Mouse (Mus musculus) heart, adult 2 months (tissue): Measurements from ENCODE around the gene Kcnq1. TPM values are rescaled to one million over a fixed set of nuclear protein-coding genes. Genes with fewer than 3 reads are reported as not detected.

Experiments
- DNase-seq, 2 experiments: peaks; one replicate each; pipeline ENCODE4 v3.0.0; 2021
- H3K27ac ChIP-seq: fragments of 200-600 bp; 2 replicates; pipeline ENCODE4 v1.8.1; 2022
- H3K27me3 ChIP-seq: fragments of 200-500 bp; 2 replicates; pipeline ENCODE4 v1.6.1; 2012; ENCODE audit warnings: mild to moderate bottlenecking, low read length, inconsistent platforms, mixed read lengths; ENCODE audit not compliant: control insufficient read depth, insufficient read depth
- H3K36me3 ChIP-seq: fragments of 200-500 bp; 2 replicates; pipeline ENCODE4 v1.6.1; 2012; ENCODE audit warnings: low read length, inconsistent platforms; ENCODE audit not compliant: control insufficient read depth, insufficient read depth
- H3K4me1 ChIP-seq: fragments of 200-500 bp; 2 replicates; pipeline ENCODE4 v1.6.1; 2011; ENCODE audit warnings: low read length; ENCODE audit not compliant: control insufficient read depth, insufficient read depth
- H3K4me3 ChIP-seq: fragments of 200-600 bp; 2 replicates; pipeline ENCODE4 v1.8.1; 2022
- H3K79me2 ChIP-seq: fragments of 200-500 bp; replicated peaks from 2 replicates; pipeline ENCODE4 v1.6.1; 2012; ENCODE audit warnings: mild to moderate bottlenecking, inconsistent platforms, low read length, moderate library complexity, mixed read lengths; ENCODE audit not compliant: control insufficient read depth, insufficient read depth
- H3K9ac ChIP-seq: fragments of 200-500 bp; 2 replicates; pipeline ENCODE4 v1.6.1; 2012; ENCODE audit warnings: low read depth, mild to moderate bottlenecking, control low read depth, inconsistent platforms, low read length, mixed read lengths
- CTCF ChIP-seq: fragments of 200-600 bp; IDR thresholded peaks from 2 replicates; pipeline ENCODE4 v1.8.1; 2022; ENCODE audit warnings: antibody characterized with exemption, mild to moderate bottlenecking, moderate library complexity
- EP300 ChIP-seq: fragments of 200-500 bp; IDR thresholded peaks from 2 replicates; pipeline ENCODE4 v1.6.1; 2011; ENCODE audit warnings: low read depth, low read length, control low read depth; ENCODE audit not compliant: insufficient read depth
- POLR2A ChIP-seq: fragments of 200-500 bp; IDR thresholded peaks from 2 replicates; pipeline ENCODE4 v1.6.1; 2011; ENCODE audit warnings: mild to moderate bottlenecking, low read depth, low read length, control low read depth; ENCODE audit not compliant: insufficient read depth
- WGBS: fragments of 180-500 bp; shearing (Covaris S2); methylation state at CpG from one replicate; pipeline ENCODE4 v1.1.7; 2018; 5-methylcytosine and 5-hydroxymethylcytosine counted together
- intact Hi-C: fragments of 180-260 bp; cut with DNase I; formaldehyde crosslinking; loops from one replicate; pipeline ENCODE4 v1.15.1; 2025
- polyA plus RNA-seq: library from polyadenylated mRNA; depleted of rRNA; stranded (reverse); fragments of >200 nt; gene quantifications from 2 replicates; pipeline ENCODE4 v1.2.3, GENCODE M21; 2012
- total RNA-seq, 2 experiments: library from RNA; stranded (reverse); gene quantifications; 2 replicates each; pipeline ENCODE4 v1.2.3; 2021

Gene Kcnq1
- total and polyA plus RNA-seq, 3 experiments, result 32.4 to 42.0 (median 34.2) TPM

- DNase-seq, result no peak
- Histone ChIP-seq H3K27ac (no peak overlapping the region), H3K4me1 (peaks cover 16% of the 10 kb centered on the region), H3K4me3 (no peak overlapping the region), H3K27me3 (no peaks in the 10 kb centered on the region), H3K36me3 (no peaks in the 10 kb centered on the region), H3K79me2 (no peaks in the 10 kb centered on the region), H3K9ac (no peak overlapping the region)
- intact Hi-C loops, result no loop called here
- no peak for TF ChIP-seq CTCF
- TF ChIP-seq POLR2A, result no peak
- TF ChIP-seq EP300, result no peak
- 58% methylated on average over 2 of the region's 2 CpGs for WGBS
Measured at GRCm38 (mm10) chr7:143142680-143143079, 36.5 kb downstream of the Kcnq1 start.

DNA sequence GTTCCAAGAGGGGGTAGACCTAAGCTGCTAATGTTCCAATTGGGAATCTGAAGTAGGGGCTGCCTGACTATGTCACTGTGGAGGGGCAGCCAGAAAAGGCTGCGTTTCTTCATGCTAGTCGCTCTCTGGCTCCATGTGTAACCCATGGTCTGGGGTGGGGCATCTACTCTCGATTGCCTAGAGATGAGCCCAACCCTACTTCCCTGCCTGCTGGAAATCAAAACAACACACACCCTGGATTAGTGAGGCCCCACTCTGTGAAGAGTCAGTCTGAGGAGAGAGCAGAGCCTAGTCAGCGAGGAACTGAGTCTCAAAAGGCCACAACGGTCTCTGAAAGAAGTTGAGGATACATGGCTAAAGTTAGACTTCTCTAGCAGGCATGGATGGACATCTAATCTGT, 40.9 kb downstream of the Kcnq1 start:
- Histone ChIP-seq H3K36me3 (no peaks in the 10 kb centered on the region), H3K4me1 (peaks cover 1% of the 10 kb centered on the region; the same call in 1 of the 2 replicates), H3K79me2 (no peaks in the 10 kb centered on the region), H3K4me3 (no peak overlapping the region), H3K27ac (no peak overlapping the region), H3K9ac (no peak overlapping the region), H3K27me3 (no peaks in the 10 kb centered on the region)
- intact Hi-C loops, result no loop called here
- DNase-seq, result no peak
- WGBS, result 58% methylated on average over 5 of the region's 5 CpGs
- TF ChIP-seq EP300 (no peak), CTCF (no peak), POLR2A (no peak)

GRCm38 (mm10) chr7:143151171-143151570, 45.0 kb downstream of the Kcnq1 start:
- intact Hi-C loops, result loop anchor here (5.0 kb wide), 1 partner anchor 56 kb away; no protein-coding TSS in a partner anchor
- Histone ChIP-seq H3K4me3 (no peak overlapping the region), H3K36me3 (no peaks in the 10 kb centered on the region), H3K4me1 (peaks cover 1% of the 10 kb centered on the region; the same call in 1 of the 2 replicates), H3K27ac (no peak overlapping the region), H3K79me2 (no peaks in the 10 kb centered on the region), H3K27me3 (no peaks in the 10 kb centered on the region), H3K9ac (no peak overlapping the region)
- TF ChIP-seq EP300 (no peak), CTCF (peak; percentile 85)
- DNase-seq, result peak in 1 of 2 experiments; percentile 20
- WGBS, result 5% methylated on average over 2 of the region's 2 CpGs

DNA sequence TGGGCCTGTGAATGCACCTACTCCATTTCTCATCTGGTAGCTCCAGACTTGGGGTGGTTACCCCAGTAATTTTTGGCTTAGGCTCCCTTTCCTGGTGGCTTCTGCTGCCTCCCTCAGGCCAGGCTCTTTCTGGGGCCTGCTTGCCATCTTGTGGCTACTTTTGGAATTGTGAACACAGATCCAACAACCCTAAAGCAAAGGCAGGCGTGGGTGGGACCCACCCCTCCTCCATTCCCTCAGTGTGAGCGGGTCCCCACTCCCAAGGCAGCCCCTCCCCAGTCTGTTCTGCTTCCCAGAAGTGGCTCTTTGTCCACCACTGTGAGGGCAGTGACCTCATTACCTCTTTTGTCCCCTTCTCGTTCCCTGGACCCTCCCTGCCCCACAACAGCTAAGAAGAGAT, 46.2 kb downstream of the Kcnq1 start:
- Histone ChIP-seq H3K27ac (no peak overlapping the region), H3K79me2 (no peaks in the 10 kb centered on the region), H3K9ac (no peak overlapping the region), H3K36me3 (no peaks in the 10 kb centered on the region), H3K4me3 (no peak overlapping the region), H3K27me3 (no peaks in the 10 kb centered on the region), H3K4me1 (peaks cover 1% of the 10 kb centered on the region; the same call in 1 of the 2 replicates)
- intact Hi-C loops, result loop anchor here (5.0 kb wide), 1 partner anchor 55 kb away; no protein-coding TSS in a partner anchor
- TF ChIP-seq EP300 (no peak), CTCF (peak; percentile 73), POLR2A (no peak)
- WGBS, result 65% methylated on average over 3 of the region's 3 CpGs
- no peak for DNase-seq

GRCm38 (mm10) chr7:143153915-143154373, 47.8 kb downstream of the Kcnq1 start:
- H3K4me3 ChIP-seq, result peak overlapping the region; percentile 54
- H3K79me2 ChIP-seq, result no peaks in the 10 kb centered on the region
- peaks cover 1% of the 10 kb centered on the region; the same call in 1 of the 2 replicates for H3K4me1 ChIP-seq
- peak; percentile 85 to 90 for DNase-seq
- H3K9ac ChIP-seq, result peak overlapping the region; percentile 59
- H3K36me3 ChIP-seq, result no peaks in the 10 kb centered on the region
- no peaks in the 10 kb centered on the region for H3K27me3 ChIP-seq
- TF ChIP-seq EP300 (peak; percentile 84; the same call in 1 of the 2 replicates), POLR2A (no peak), CTCF (peak; percentile 97; the same call in 1 of the 2 replicates)
- H3K27ac ChIP-seq, result peak overlapping the region; percentile 51; the same call in 1 of the 2 replicates
- intact Hi-C loops, result loop anchor here (1.0 to 5.0 kb wide), 4 partner anchors 53 to 316 kb away; partner anchors contain the start of gene Trpm5
- WGBS, result 2% methylated on average over 18 of the region's 18 CpGs

DNA sequence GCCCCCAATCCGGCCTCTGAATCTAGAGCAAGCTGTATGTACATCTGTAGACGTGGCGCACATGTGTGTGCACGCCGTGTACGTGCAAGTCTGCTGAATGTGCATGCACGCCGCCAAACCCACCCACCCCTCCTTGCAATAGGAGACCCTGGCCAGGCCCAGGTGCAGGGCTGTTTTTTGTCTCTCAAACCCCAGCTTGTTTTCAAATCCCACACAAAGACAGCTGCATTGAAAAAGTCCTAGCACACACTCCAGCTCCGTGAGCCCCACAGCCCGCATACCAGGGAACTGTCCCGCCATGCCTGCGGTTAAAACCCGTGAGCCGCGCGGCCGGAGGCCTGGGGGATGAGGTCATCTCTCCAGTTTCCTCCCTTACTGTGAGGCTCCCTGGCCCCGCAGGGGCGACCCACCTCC, 48.3 kb downstream of the Kcnq1 start:
- Histone ChIP-seq H3K9ac (no peak overlapping the region), H3K4me1 (peaks cover 1% of the 10 kb centered on the region; the same call in 1 of the 2 replicates), H3K79me2 (no peaks in the 10 kb centered on the region), H3K27me3 (no peaks in the 10 kb centered on the region), H3K36me3 (no peaks in the 10 kb centered on the region), H3K27ac (no peak overlapping the region), H3K4me3 (no peak overlapping the region)
- TF ChIP-seq CTCF (no peak), POLR2A (no peak), EP300 (no peak)
- intact Hi-C loops, result loop anchor here (1.0 to 5.0 kb wide), 3 partner anchors 53 to 316 kb away; partner anchors contain the start of gene Trpm5
- peak; percentile 17 to 41 for DNase-seq
- 24% methylated on average over 19 of the region's 19 CpGs for WGBS
